Mouse (Mus musculus): ENCODE results near the gene Znrd1as.

Znrd1as gene

DNA sequence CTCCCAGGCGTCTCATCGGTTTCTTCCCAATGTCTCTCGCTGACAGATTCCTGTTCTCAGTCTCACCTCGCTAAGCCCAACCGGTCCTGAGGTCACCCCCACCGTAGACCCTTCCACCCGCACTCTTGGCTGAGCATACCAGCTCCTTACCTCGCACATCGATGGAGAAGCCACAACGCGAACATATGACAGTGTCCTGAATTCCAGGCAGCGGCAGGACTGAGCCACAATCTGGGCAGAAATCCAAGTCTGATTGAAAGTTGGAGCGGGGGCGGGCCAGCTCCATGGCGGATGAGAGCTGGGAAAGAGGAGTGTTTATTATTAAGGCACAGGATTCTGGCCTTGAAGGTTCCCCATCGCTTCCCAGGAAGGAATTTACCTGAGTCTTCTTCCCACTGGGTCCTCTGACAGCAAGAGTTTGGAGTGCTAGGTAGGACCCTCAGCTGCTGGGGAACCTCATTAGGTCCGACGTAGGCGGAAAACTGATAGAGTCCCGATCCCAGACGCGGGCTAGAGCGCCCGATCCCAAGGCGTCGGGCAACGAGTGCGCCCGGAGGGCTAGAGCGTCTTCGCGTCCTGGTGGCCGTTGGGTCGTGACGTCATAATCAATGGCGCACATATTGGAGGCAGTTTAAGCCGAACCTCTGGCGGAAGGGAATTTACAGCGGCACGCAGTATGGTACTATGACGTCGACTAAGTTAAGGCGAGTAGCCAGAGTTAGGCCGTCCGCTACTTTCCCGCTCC lies at the start of gene Znrd1as, which contains the start of gene Znrd1:
Gene Znrd1as, plus strand, starts transcription at position 594 of the 745 bp plus-strand sequence.
Gene Znrd1, minus strand, starts transcription at position 561 of the 745 bp plus-strand sequence.
- in situ Hi-C loops (cut with MboI; ENCODE audit: unreplicated experiment in 2 of 2) = loop anchor here in 1 of 2 experiments (25.0 kb wide), 1 partner anchor 996 kb away; the partner anchor contains the start of gene Abcf1

GRCm38 (mm10) chr17:36909802-36910201 lies 48.6 kb upstream of the Znrd1as start:
- in situ Hi-C loops (cut with MboI; ENCODE audit: unreplicated experiment in 2 of 2) = loop anchor here (5.0 to 25.0 kb wide), 2 partner anchors 548 to 553 kb away; partner anchors contain the start of gene H2-M10.3 (in 1 of the 2)

- in situ Hi-C loops (cut with MboI; ENCODE audit: unreplicated experiment in 2 of 2) = loop anchor here (5.0 to 25.0 kb wide), 2 partner anchors 550 to 555 kb away; partner anchors contain the start of gene H2-M10.3 (in 1 of the 2)
These were observed 46.4 kb upstream of the Znrd1as start for GRCm38 (mm10) chr17:36912031-36912430.

DNA sequence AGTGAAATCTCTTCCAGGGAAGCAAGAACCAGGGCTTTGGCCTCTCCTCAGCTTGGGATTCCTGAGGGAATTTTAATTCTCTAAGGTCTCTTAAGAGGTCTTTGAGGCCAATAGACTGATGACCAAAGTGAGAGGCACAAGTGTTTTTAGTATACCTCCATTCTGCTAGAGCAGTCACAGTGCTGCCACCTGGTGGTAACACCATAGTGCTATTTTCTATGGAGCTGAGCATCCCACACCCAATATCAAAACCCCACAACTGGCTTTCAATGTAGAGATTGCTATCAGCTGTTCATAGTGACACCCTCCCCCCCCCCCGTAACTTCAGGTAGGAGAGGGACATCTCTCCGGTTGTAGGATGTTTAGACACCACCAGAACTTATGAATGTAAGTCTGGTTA lies 44.3 kb upstream of the Znrd1as start:
- in situ Hi-C loops (cut with MboI; ENCODE audit: unreplicated experiment in 2 of 2) = loop anchor here (5.0 to 25.0 kb wide), 2 partner anchors 552 to 557 kb away; partner anchors contain the start of gene H2-M10.3 (in 1 of the 2)

- in situ Hi-C loops (cut with MboI; ENCODE audit: unreplicated experiment in 2 of 2) = loop anchor here (5.0 to 25.0 kb wide), 3 partner anchors 77 to 553 kb away; partner anchors contain the start of gene H2-M10.3 (in 1 of the 2)
These were observed 43.3 kb upstream of the Znrd1as start for GRCm38 (mm10) chr17:36915076-36915475.

GRCm38 (mm10) chr17:36920239-36920638 lies 38.2 kb upstream of the Znrd1as start:
- in situ Hi-C loops (cut with MboI; ENCODE audit: unreplicated experiment in 2 of 2) = loop anchor here in 1 of 2 experiments (25.0 kb wide), 1 partner anchor 558 kb away; the partner anchor contains the start of gene H2-M10.3

- in situ Hi-C loops (cut with MboI; ENCODE audit: unreplicated experiment in 2 of 2) = loop anchor here in 1 of 2 experiments (25.0 kb wide), 1 partner anchor 560 kb away; the partner anchor contains the start of gene H2-M10.3
These were observed 35.7 kb upstream of the Znrd1as start for GRCm38 (mm10) chr17:36922715-36923114.

DNA sequence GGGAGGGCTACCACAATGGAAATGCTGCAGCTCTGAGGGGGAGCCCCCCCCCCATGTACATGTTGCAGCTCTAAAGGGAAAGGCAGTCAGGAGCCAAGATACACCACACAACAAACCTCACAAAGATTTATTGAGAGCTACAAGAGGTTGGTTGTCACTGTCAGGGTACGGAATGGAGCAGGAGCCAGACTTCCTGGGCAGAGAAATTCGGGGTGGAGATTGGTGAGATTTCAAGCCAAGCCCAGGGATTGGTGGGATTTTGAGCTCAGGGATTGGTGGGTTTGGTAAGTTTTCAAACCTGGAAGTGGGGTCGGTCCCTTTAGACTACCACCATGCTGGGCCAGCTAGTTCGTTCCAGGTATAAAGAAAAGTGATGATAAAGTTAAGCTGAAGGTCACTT lies 34.9 kb upstream of the Znrd1as start:
- in situ Hi-C loops (cut with MboI; ENCODE audit: unreplicated experiment in 2 of 2) = loop anchor here in 1 of 2 experiments (25.0 kb wide), 1 partner anchor 561 kb away; the partner anchor contains the start of gene H2-M10.3

DNA sequence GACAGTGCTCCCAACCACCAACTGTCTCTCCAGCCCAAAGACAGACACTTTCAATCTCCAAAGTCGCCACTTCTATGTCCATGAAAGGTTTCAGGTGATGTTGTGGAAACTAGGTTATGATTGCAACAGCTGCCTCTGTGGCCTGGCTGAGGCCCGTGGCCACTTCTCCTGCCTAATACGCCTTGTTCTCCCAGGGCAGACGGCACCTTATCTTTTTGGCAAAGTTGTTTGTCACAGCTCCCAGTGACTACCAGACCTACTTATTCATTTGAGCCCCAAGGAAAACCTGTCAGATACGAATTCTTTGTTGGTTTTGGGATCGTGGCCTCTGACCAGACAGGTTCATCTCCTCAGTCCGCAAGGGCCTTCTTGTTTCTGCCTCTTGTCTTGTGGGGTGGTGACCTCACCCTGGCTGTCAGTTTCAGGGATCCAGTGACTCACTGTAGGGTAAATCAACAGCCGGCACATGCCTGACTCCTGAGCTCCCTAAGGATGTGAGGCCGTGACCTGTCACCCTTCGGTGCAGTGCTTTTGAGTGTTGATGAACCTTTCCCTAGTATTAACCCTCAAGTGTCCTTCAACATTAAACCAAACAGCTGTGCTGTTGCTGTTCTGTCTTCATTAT lies 30.8 kb upstream of the Znrd1as start:
- in situ Hi-C loops (cut with MboI; ENCODE audit: unreplicated experiment in 2 of 2) = no loop called here

DNA sequence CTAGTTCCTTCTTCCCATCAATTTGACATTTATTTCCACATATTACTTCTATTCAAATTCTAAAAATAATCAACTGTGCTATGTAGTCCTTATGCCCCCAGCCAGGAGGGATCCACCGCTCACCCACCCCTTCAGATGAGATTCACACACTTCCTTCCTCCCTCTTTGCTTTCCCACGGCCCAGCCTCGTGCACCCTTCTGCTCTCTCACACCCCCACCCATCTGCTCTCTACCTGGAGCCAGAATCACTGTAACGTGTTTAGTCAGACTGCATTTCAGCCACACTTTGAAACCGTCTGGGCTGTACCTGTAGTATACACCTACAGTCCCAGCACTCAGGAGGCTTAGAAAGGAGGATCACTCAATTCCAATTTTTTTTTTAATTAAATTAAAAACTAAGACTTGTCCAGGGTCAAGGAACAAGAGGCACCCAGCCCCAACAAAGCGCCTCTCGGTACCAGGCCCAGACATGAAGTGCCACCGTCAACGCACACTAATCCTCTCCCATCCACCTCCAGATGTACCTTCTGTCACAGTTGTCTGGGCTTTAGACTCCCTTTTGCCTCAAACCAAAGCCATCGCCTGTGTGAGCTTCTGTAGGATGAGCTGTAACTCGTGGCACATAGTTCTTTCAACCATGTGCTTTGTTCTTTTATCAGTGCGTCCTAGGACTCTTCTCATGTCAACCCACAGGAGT lies 29.0 kb upstream of the Znrd1as start:
- in situ Hi-C loops (cut with MboI; ENCODE audit: unreplicated experiment in 2 of 2) = no loop called here

DNA sequence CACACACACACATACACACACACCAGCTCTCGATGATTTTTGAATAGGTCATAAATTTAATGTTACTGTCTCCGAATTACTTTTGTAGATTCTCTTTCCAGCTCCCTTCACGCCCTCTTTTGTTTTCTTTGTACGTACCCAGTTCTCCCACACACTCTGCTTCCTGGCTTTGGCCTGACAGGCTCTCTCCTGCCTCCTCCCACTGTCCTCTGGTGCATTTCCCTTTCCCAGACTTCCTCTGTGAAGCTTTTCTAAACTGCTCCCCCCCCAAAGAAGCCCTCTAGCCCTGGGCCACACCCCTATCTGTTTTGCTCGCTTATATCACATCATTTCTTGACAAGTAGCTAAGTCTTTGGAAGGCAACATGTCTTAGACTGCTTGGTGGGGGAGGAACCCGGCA lies 28.2 kb upstream of the Znrd1as start:
- in situ Hi-C loops (cut with MboI; ENCODE audit: unreplicated experiment in 2 of 2) = no loop called here

DNA sequence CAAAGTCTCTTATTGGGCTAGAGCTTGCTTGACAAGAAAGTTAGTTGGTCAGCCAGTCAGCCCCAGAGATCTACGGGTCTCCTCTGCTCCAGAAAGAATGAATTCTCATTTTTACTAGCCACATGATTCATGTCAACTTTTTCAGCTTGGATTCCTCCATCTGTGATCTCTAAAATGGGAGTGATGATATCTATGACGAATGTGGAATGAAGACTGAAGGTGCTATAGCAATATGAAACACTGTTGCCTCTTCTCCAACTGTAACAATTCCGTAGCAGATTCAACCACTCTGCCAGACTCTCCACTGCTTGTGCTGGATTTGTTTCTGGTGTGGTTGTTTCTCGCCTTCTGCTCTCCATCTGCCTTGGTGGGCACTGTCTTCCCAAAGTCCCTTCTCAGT lies 27.3 kb upstream of the Znrd1as start:
- in situ Hi-C loops (cut with MboI; ENCODE audit: unreplicated experiment in 2 of 2) = no loop called here

- in situ Hi-C loops (cut with MboI; ENCODE audit: unreplicated experiment in 2 of 2) = no loop called here
These were observed 26.6 kb upstream of the Znrd1as start for GRCm38 (mm10) chr17:36931806-36932205.

DNA sequence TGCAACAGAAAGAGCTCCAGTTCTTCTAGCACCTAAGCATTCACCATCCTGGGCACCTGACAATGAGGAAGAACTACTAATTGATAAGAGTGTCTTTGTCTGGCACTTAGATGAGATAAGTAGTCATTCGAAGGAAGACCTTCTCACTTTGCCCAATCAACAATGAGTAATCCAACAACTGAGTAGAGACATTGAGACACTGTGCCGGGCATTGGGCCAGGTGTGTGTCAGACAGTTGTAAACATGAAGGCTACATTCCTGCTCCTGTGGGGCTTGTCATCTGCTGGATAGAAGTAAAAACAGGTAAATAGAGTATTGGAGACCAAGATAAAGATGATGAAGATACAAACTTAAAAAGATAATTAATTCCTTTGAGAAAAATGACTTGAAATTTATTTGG lies 20.3 kb upstream of the Znrd1as start:
- in situ Hi-C loops (cut with MboI; ENCODE audit: unreplicated experiment in 2 of 2) = no loop called here

GRCm38 (mm10) chr17:36942391-36942790 lies 16.0 kb upstream of the Znrd1as start:
- in situ Hi-C loops (cut with MboI; ENCODE audit: unreplicated experiment in 2 of 2) = no loop called here

DNA sequence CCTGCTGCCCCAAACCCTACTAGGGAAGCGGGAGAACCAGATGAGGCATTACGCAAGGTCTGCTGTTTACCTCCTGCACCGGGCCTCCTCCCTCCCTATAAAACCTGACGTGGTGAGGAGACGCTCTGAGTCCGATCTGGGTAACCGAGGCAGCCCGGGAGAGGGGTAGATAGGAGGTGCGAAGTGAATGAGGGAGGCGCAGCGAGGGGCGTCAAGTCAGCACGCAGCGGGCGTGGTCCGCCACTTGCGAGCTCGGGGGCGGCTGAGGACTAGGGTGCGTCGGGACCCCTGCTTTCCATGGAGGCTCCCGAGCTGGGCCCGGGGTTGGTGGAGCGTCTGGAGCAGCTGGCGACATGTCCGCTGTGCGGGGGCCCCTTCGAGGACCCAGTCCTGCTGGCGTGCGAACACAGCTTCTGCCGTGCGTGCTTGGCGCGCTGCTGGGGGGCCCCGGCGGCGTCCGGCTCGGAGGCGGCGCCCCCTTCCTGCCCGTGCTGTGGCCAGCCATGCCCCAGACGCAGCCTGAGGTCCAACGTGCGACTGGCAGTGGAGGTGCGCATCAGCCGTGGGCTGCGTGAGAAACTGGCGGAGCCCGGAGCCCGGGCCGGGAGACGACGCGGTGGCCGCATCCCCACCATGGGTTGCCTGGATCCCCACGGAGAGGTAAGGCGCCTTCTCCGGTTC lies 15.5 kb upstream of the Znrd1as start, which contains the start of gene Rnf39:
Gene Rnf39, plus strand, starts transcription at position 128 of the 681 bp plus-strand sequence.
- in situ Hi-C loops (cut with MboI; ENCODE audit: unreplicated experiment in 2 of 2) = no loop called here

- in situ Hi-C loops (cut with MboI; ENCODE audit: unreplicated experiment in 2 of 2) = no loop called here
These were observed 14.7 kb upstream of the Znrd1as start for GRCm38 (mm10) chr17:36943691-36944090.

DNA sequence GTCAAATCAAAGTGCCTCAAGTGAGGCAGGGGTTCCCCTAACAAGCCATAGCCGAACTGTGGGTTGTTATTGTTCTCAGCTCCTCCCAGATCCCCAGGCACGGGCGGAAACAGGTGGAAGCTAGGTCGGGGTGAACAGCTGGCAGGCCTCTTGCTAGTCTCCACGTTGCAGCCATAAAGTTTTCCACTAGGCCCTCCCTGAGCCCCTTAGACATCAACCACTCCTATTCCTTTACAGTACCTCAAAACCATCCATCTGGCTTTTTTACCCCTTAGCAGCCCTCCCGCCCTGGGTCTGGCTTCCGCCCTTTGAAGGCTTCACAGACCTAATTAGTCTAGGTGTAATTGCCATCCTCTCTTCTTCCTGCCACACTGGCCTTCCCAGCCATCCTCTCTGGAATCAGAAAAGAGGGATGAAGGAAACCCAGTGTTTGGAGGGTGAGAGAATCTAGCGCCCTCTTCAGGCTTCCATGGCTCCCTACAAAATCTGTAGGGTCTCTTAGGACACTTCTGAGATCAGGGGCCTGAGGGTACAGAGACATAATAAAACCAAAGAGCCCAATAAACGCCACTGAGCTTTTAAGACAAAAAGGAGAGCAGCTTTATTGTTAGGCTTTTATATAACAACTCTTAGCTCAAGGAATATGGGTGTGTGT lies 14.1 kb upstream of the Znrd1as start:
- in situ Hi-C loops (cut with MboI; ENCODE audit: unreplicated experiment in 2 of 2) = no loop called here

GRCm38 (mm10) chr17:36947051-36947819 lies 11.2 kb upstream of the Znrd1as start:
- in situ Hi-C loops (cut with MboI; ENCODE audit: unreplicated experiment in 2 of 2) = no loop called here

Data from v-Abl transformed pro-B cells (cell line).